Mouse (Mus musculus) C2C12 (cell line): ENCODE measurements around the gene Syf2. TPM values are rescaled to one million over a fixed set of nuclear protein-coding genes. Genes with fewer than 3 reads are reported as not detected.
A peak's percentile ranks its signal among the peaks of the same experiment; 100 is the strongest.

Experiments used
- H3K27me3 ChIP-seq: one replicate; pipeline ENCODE4 v1.6.1; 2011; ENCODE audit not compliant: control insufficient read depth, insufficient read depth, insufficient read length
- H3K36me3 ChIP-seq: one replicate; pipeline ENCODE4 v1.6.1; 2011; ENCODE audit not compliant: control insufficient read depth, insufficient read depth
- H3K4me3 ChIP-seq: one replicate; pipeline ENCODE4 v1.5.1; 2011; ENCODE audit warnings: mild to moderate bottlenecking, control low read depth; ENCODE audit not compliant: poor library complexity, insufficient read depth, severe bottlenecking
- H3K79me2 ChIP-seq: one replicate; pipeline ENCODE4 v1.6.1; 2011; ENCODE audit not compliant: control insufficient read depth, insufficient read depth
- H3K79me3 ChIP-seq: one replicate; pipeline ENCODE4 v1.6.1; 2011; ENCODE audit warnings: low read depth, control low read depth
- H3ac ChIP-seq: one replicate; pipeline ENCODE3; 2011; ENCODE audit warnings: low read depth; ENCODE audit not compliant: control insufficient read depth, insufficient read length
- CEBPB ChIP-seq: IDR thresholded peaks from one replicate; pipeline ENCODE4 v1.6.1; 2011; ENCODE audit warnings: low read depth, mild to moderate bottlenecking, control low read depth, moderate library complexity
- CTCF ChIP-seq: IDR thresholded peaks from one replicate; pipeline ENCODE4 v1.5.1; 2011; ENCODE audit not compliant: control insufficient read depth, insufficient read depth, insufficient read length
- FOSL1 ChIP-seq: IDR thresholded peaks from one replicate; pipeline ENCODE4 v1.8.0; 2011; ENCODE audit warnings: mild to moderate bottlenecking, low read length; ENCODE audit not compliant: poor library complexity, insufficient read depth, severe bottlenecking
- MAX ChIP-seq: IDR thresholded peaks from one replicate; pipeline ENCODE4 v1.6.1; 2011; ENCODE audit warnings: mild to moderate bottlenecking, control low read depth
- MYOD1 ChIP-seq: IDR thresholded peaks from one replicate; pipeline ENCODE4 v1.6.1; 2011; ENCODE audit warnings: low read depth; ENCODE audit not compliant: control insufficient read depth, insufficient read length
- MYOG ChIP-seq: IDR thresholded peaks from one replicate; pipeline ENCODE4 v1.6.1; 2011; ENCODE audit not compliant: control insufficient read depth, insufficient read length; ENCODE audit errors: extremely low read depth
- USF1 ChIP-seq: IDR thresholded peaks from one replicate; pipeline ENCODE4 v1.6.1; 2011; ENCODE audit warnings: low read depth, mild to moderate bottlenecking, control low read depth, moderate library complexity
- polyA plus RNA-seq: library from polyadenylated mRNA; unstranded; fragments of >200 nt; fragmentation: generic; extraction: Trizol; gene quantifications from one replicate; pipeline ENCODE4 v1.2.1, GENCODE M21; 2012; ENCODE audit warnings: missing spikeins

Syf2 gene
- polyA plus RNA-seq, 1 experiment = 48.6 TPM

GRCm38 (mm10) chr4:134985626-134986335, 55.1 kb downstream of the Syf2 start:
- TF ChIP-seq FOSL1 (no peak), MYOD1 (peak; percentile 2), MYOG (no peak), USF1 (no peak)
- H3K79me2 ChIP-seq = no peaks in the 10 kb centered on the region
- no peaks in the 10 kb centered on the region for H3K36me3 ChIP-seq
- H3K4me3 ChIP-seq = no peak overlapping the region
- H3K27me3 ChIP-seq = no peaks in the 10 kb centered on the region
- no peaks in the 10 kb centered on the region for H3K79me3 ChIP-seq
- peak overlapping the region; percentile 5 for H3ac ChIP-seq

GRCm38 (mm10) chr4:134986336-134986635, 55.6 kb downstream of the Syf2 start:
- Histone ChIP-seq H3K79me3 (no peaks in the 10 kb centered on the region), H3K4me3 (no peak overlapping the region), H3K79me2 (no peaks in the 10 kb centered on the region), H3K27me3 (no peaks in the 10 kb centered on the region), H3ac (no peak overlapping the region), H3K36me3 (no peaks in the 10 kb centered on the region)
- TF ChIP-seq MYOG (no peak), CEBPB (no peak), USF1 (no peak), MYOD1 (no peak), CTCF (no peak), MAX (no peak), FOSL1 (no peak)

GRCm38 (mm10) chr4:134986963-134987362, 56.3 kb downstream of the Syf2 start:
- Histone ChIP-seq H3K36me3 (no peaks in the 10 kb centered on the region), H3K4me3 (no peak overlapping the region), H3K79me2 (no peaks in the 10 kb centered on the region), H3ac (no peak overlapping the region), H3K27me3 (no peaks in the 10 kb centered on the region), H3K79me3 (no peaks in the 10 kb centered on the region)
- TF ChIP-seq MYOD1 = no peak
- no peak for TF ChIP-seq FOSL1
- no peak for TF ChIP-seq MAX
- TF ChIP-seq MYOG = no peak
- no peak for TF ChIP-seq USF1
- TF ChIP-seq CEBPB = no peak
- TF ChIP-seq CTCF = no peak

Other genes with a start within 250 kb of the Syf2 start
- gene Man1c1, start 226.6 kb upstream of the Syf2 start, polyA plus RNA-seq = 6.7 TPM
- 30.8 TPM for gene Ldlrap1, start 162.9 kb upstream of the Syf2 start, polyA plus RNA-seq
- 14.6 TPM for gene Maco1, start 77.6 kb upstream of the Syf2 start, polyA plus RNA-seq
- gene Rhd, start 66.4 kb upstream of the Syf2 start, polyA plus RNA-seq = 0.14 TPM
- gene Tmem50a, start 15.9 kb upstream of the Syf2 start, polyA plus RNA-seq = 94.9 TPM
- gene Rsrp1, start 7.3 kb upstream of the Syf2 start, polyA plus RNA-seq = 35.4 TPM
- 19.5 TPM for gene Runx3, start 189.8 kb downstream of the Syf2 start, polyA plus RNA-seq